Mouse (Mus musculus) lung, adult 2 months (tissue): ENCODE measurements around the gene Drd2.

Source experiments
- CTCF ChIP-seq: fragments of 200-500 bp; IDR thresholded peaks from 2 replicates; pipeline ENCODE4 v1.5.1; 2011; ENCODE audit warnings: mild to moderate bottlenecking, low read length, control low read depth; ENCODE audit not compliant: insufficient read depth
- POLR2A ChIP-seq: fragments of 200-500 bp; IDR thresholded peaks from 2 replicates; pipeline ENCODE4 v1.6.1; 2011; ENCODE audit warnings: low read depth, mild to moderate bottlenecking, control low read depth, low read length, borderline replicate concordance; ENCODE audit errors: extremely low read depth

DNA sequence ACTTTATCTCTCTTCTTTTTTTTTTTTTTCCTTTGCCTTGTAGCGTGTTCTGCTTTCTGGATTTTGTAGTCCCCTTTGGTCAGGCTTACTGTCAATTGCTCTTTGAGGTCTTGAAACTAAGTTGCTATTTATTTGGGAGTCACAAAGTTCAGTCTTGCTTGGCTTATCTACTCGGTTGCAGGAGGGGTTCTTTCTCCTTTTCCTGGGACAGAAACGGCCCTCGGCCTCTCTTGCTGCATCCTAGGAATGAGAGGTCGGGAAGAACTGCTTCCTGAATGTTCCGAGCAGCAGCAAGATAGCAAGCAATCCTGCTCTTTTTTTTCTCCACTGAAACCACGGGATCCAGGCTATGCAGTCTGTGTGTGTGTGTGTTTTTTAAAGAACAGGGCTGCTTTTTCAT is 44.9 kb downstream of the Drd2 start:
- no peak for TF ChIP-seq CTCF
- TF ChIP-seq POLR2A = no peak
